Comparison of ENCODE assay signal across 11 mouse cellular contexts in the genomic region with DNA sequence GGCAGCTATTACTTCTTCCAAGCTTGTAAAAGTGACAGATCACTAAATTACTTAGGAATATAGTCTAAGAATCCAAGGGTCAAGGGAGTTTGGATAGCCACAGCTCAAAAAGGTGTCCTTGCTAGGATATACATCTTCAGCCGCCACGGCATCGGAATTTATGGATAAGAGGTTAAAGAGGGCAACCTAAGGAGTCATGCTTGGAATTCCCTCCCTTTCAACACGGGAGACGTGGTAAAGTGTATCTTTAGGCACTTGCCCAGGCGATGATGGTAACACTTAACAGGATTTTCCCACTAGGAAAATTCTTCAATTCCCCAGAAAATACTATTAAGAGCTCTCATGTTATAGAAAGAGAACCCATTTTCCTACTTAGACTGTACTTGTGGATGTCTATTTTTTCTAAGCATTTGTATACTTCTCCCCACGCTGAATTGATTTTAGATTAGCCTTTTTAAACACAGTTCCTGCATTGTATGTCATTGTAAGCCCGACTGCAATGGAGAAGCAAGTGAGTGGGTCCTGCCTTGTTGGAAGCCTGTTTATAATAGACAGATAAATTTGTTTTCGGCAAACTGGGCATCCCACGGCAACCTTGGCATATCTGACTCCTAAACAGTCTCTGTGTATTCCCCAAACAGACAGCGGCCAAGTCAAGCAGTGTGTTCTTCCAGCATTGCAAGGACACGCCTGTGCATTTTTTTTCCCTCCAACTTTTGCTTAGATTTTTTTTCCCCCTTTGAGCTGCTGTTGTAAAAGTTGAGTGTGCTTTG.
DNase-seq lines count a peak whose midpoint lies in the region; ATAC-seq lines count a peak whose summit lies in the region.
"Had no signal": no experiment of that assay in that cellular context is flagged by ENCODE, and none has a peak within 500 bp of the region (broad histone marks: within the 10 kb centered on the region; RNA-seq: fewer than 3 reads in every experiment).

No protein-coding gene starts in this region.

- WGBS in heart, embryonic 10.5 days: 34% methylated on average over 12 of the region's 12 CpGs
- WGBS in midbrain, embryonic 11.5 days: 47% methylated on average over 12 of the region's 12 CpGs
- 49% methylated on average over 12 of the region's 12 CpGs for WGBS in midbrain, embryonic 14.5 days
- WGBS in embryonic facial prominence, embryonic 13.5 days: 34% methylated on average over 12 of the region's 12 CpGs
- WGBS in limb, embryonic 15.5 days: 32% methylated on average over 12 of the region's 12 CpGs

- H3K9me3 ChIP-seq in heart, embryonic 10.5 days: no peaks in the 10 kb centered on the region
- no peaks in the 10 kb centered on the region for H3K9me3 ChIP-seq in midbrain, embryonic 11.5 days (ENCODE audit: control insufficient read depth, low read length)
- no peaks in the 10 kb centered on the region for H3K9me3 ChIP-seq in midbrain, embryonic 14.5 days (ENCODE audit: control insufficient read depth, low read length)
- H3K9me3 ChIP-seq in embryonic facial prominence, embryonic 13.5 days: no peaks in the 10 kb centered on the region
- no peaks in the 10 kb centered on the region for H3K9me3 ChIP-seq in limb, embryonic 15.5 days

- H3K9ac ChIP-seq in midbrain, embryonic 11.5 days (ENCODE audit: low read length): no peak overlapping the region
- no peak overlapping the region for H3K9ac ChIP-seq in midbrain, embryonic 14.5 days (replicated peaks; ENCODE audit: low read length)
- H3K9ac ChIP-seq in embryonic facial prominence, embryonic 13.5 days: no peak overlapping the region
- H3K9ac ChIP-seq in limb, embryonic 15.5 days: no peak overlapping the region

- H3K27ac ChIP-seq in heart, embryonic 10.5 days: peak overlapping the region; percentile 69; the same call in 1 of the 2 replicates
- no peak overlapping the region for H3K27ac ChIP-seq in midbrain, embryonic 11.5 days (ENCODE audit: low read depth, low read length)
- no peak overlapping the region for H3K27ac ChIP-seq in midbrain, embryonic 14.5 days (replicated peaks; ENCODE audit: low read depth, low read length)
- H3K27ac ChIP-seq in embryonic facial prominence, embryonic 13.5 days: peak overlapping the region; percentile 64
- H3K27ac ChIP-seq in limb, embryonic 15.5 days: peak overlapping the region; percentile 75

- peak; percentile 75 for DNase-seq in heart, embryonic 10.5 days (ENCODE audit: low spot score)
- DNase-seq in heart, adult 8-10 months (ENCODE audit: low spot score): no peak
- DNase-seq in midbrain, embryonic 11.5 days (ENCODE audit: low spot score, missing footprints): peak; percentile 89
- DNase-seq in midbrain, embryonic 14.5 days: no peak
- DNase-seq in urinary bladder, adult 18-20 months (ENCODE audit: low spot score in 2 of 2): no peak
- DNase-seq in right cerebral cortex, postnatal 14 days: no peak
- DNase-seq: kidney, adult 11 months; lung, adult 18-20 months had no signal

- ATAC-seq in midbrain, embryonic 11.5 days (ENCODE audit: low FRiP score): no peak
- no peak for ATAC-seq in midbrain, embryonic 14.5 days (ENCODE audit: low FRiP score, low TSS enrichment)
- no peak for ATAC-seq in embryonic facial prominence, embryonic 13.5 days (ENCODE audit: insufficient number of reproducible peaks, insufficient read depth, low FRiP score, low TSS enrichment, low read depth)
- peak; percentile 32 for ATAC-seq in limb, embryonic 15.5 days (ENCODE audit: insufficient number of reproducible peaks, low FRiP score, low TSS enrichment, low read depth)
- ATAC-seq: CD4-positive, CD25-positive, alpha-beta regulatory T cell, adult 4 months had no signal

- no peaks in the 10 kb centered on the region for H3K27me3 ChIP-seq in heart, embryonic 10.5 days (ENCODE audit: insufficient read depth, poor library complexity, severe bottlenecking)
- no peaks in the 10 kb centered on the region for H3K27me3 ChIP-seq in midbrain, embryonic 11.5 days (ENCODE audit: control insufficient read depth, insufficient read depth, low read length)
- no peaks in the 10 kb centered on the region for H3K27me3 ChIP-seq in midbrain, embryonic 14.5 days (ENCODE audit: control insufficient read depth, insufficient read depth, low read length)
- no peaks in the 10 kb centered on the region for H3K27me3 ChIP-seq in embryonic facial prominence, embryonic 13.5 days
- no peaks in the 10 kb centered on the region for H3K27me3 ChIP-seq in limb, embryonic 15.5 days

- H3K4me2 ChIP-seq in midbrain, embryonic 11.5 days: no peak overlapping the region
- no peak overlapping the region for H3K4me2 ChIP-seq in midbrain, embryonic 14.5 days (ENCODE audit: low read length)
- peak overlapping the region; percentile 28 for H3K4me2 ChIP-seq in embryonic facial prominence, embryonic 13.5 days
- no peak overlapping the region for H3K4me2 ChIP-seq in limb, embryonic 15.5 days

- peaks cover 27% of the 10 kb centered on the region for H3K4me1 ChIP-seq in heart, embryonic 10.5 days
- H3K4me1 ChIP-seq in midbrain, embryonic 11.5 days (ENCODE audit: control insufficient read depth, insufficient read depth, low read length): peaks cover 11% of the 10 kb centered on the region; the same call in 1 of the 2 replicates
- peaks cover 6% of the 10 kb centered on the region for H3K4me1 ChIP-seq in midbrain, embryonic 14.5 days (ENCODE audit: control insufficient read depth, insufficient read depth, low read length)
- peaks cover 46% of the 10 kb centered on the region for H3K4me1 ChIP-seq in embryonic facial prominence, embryonic 13.5 days
- peaks cover 32% of the 10 kb centered on the region for H3K4me1 ChIP-seq in limb, embryonic 15.5 days

- no peak overlapping the region for H3K4me3 ChIP-seq in heart, embryonic 10.5 days
- H3K4me3 ChIP-seq in midbrain, embryonic 11.5 days (ENCODE audit: low read depth, low read length): no peak overlapping the region
- H3K4me3 ChIP-seq in midbrain, embryonic 14.5 days (replicated peaks; ENCODE audit: low read depth, low read length): no peak overlapping the region
- H3K4me3 ChIP-seq in embryonic facial prominence, embryonic 13.5 days: no peak overlapping the region
- no peak overlapping the region for H3K4me3 ChIP-seq in limb, embryonic 15.5 days

- no peaks in the 10 kb centered on the region for H3K36me3 ChIP-seq in heart, embryonic 10.5 days
- H3K36me3 ChIP-seq in midbrain, embryonic 11.5 days (ENCODE audit: control insufficient read depth, insufficient read depth, low read length): no peaks in the 10 kb centered on the region
- no peaks in the 10 kb centered on the region for H3K36me3 ChIP-seq in midbrain, embryonic 14.5 days (ENCODE audit: control insufficient read depth, insufficient read depth, low read length)
- H3K36me3 ChIP-seq in embryonic facial prominence, embryonic 13.5 days: no peaks in the 10 kb centered on the region
- no peaks in the 10 kb centered on the region for H3K36me3 ChIP-seq in limb, embryonic 15.5 days

Comparison
In these comparisons a context has a peak if more than half of its experiments do, and no peak if none do; other contexts are left out.
1. DNase-seq: peak in heart, embryonic 10.5 days (single experiment) and midbrain, embryonic 11.5 days (single experiment); none in heart, adult 8-10 months (single experiment), midbrain, embryonic 14.5 days (single experiment), urinary bladder, adult 18-20 months (0 of 2) and right cerebral cortex, postnatal 14 days (single experiment).
2. H3K27ac ChIP-seq: peak in heart, embryonic 10.5 days (single experiment), embryonic facial prominence, embryonic 13.5 days (single experiment) and limb, embryonic 15.5 days (single experiment); none in midbrain, embryonic 11.5 days (single experiment) and midbrain, embryonic 14.5 days (single experiment).